Mouse (Mus musculus) adrenal gland, postnatal 4 days (tissue): ENCODE data around the gene Pdpr. TPM values are rescaled to one million over a fixed set of nuclear protein-coding genes. Genes with fewer than 3 reads are reported as not detected.
A peak's percentile ranks its signal among the peaks of the same experiment; 100 is the strongest.
"Not testable (repeated sequence)": the region's sequence is repeated elsewhere in the genome, so short reads cannot be mapped to it uniquely, and the experiment has no call there.

ENCODE experiments used
- DNase-seq, 2 experiments: peaks; one replicate each; pipeline ENCODE4 v3.0.0; 2021 to 2022; ENCODE audit warnings: low spot score in 2 of 2, mixed read lengths in 2 of 2
- total RNA-seq, 2 experiments: library from RNA; stranded (reverse); gene quantifications; 2 replicates each; pipeline ENCODE4 v1.2.3; 2021

Gene Pdpr
- total RNA-seq, 2 experiments from 2014 or later = 40.0 to 40.7 TPM

DNA sequence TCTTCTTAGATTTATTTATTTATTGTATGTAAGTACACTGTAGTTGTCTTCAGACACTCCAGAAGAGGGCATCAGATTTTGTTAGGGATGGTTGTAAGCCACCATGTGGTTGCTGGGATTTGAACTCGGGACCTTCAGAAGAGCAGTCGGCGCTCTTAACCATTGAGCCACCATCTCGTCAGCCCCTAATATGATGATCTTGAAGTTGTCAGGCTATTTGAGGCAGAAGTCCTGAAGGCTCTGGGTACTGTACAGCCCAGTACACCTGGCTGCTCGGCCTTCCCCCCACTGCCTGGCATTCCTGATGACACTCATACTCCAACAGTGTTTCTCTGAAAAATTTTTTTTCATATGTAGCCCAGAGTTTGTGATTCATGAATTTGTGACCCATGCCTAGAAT lies 10.5 kb upstream of the Pdpr start:
- DNase-seq = not testable (repeated sequence)

DNA sequence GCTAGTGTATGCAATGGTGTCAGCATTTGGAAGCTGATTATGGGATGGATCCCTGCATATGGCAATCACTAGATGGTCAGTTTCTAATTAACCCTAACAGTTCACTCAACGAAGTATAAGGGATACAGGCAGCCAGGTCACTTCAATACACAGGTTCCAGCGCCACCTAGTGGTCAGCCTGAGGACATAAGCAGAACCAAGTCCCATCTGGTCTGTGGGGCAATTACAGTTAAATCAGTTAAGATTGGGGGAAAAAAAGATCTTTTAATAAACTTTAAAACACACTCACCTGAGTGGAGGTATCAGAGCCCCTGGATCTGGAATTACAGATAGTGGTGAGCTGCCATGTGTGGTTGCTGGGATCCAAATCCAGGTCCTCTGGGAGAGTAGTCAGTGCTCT lies 4.3 kb upstream of the Pdpr start:
- DNase-seq = peak; percentile 29 to 51

DNA sequence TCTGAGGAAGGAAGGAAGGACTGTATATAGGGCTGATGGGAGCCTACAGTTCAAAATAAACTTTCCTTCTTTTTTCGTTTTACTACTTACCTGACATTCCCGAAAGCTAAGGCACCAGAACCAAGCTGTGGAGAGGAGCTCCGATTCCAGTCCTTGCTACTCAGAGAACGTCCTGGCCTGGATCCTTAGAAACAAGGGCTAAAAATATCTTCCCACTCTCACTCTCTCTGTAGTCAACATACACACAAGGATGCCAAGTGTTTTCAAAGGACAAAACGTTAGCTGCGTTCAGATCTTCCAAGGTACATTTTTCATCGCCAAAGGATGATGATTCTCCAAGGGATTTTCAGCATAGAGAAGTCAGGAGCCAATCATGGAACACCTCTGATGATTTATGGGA lies 2.7 kb upstream of the Pdpr start:
- DNase-seq = no peak

DNA sequence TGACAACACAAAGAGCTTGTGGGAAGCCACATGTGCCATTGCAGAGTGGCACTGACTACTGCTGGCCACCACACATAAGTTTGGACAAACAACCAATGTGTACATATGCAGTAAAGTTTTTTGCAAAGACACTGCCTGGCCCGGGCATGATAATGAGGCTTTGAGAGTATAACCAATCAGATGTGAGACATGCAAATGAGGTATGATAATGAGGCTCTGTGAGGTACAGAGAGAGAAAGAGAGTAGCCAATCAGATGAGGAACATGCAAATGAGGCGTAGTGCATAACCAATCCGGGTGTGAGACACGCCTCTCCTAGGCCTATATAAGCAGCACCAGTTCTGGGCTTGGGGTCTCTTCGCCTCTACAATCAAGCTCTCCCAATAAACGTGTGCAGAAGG lies 2.1 kb upstream of the Pdpr start, which contains the start of gene Clec18a:
Gene Clec18a, minus strand, starts transcription at position 101 of the 400 bp plus-strand sequence.
- DNase-seq = not testable (repeated sequence)

DNA sequence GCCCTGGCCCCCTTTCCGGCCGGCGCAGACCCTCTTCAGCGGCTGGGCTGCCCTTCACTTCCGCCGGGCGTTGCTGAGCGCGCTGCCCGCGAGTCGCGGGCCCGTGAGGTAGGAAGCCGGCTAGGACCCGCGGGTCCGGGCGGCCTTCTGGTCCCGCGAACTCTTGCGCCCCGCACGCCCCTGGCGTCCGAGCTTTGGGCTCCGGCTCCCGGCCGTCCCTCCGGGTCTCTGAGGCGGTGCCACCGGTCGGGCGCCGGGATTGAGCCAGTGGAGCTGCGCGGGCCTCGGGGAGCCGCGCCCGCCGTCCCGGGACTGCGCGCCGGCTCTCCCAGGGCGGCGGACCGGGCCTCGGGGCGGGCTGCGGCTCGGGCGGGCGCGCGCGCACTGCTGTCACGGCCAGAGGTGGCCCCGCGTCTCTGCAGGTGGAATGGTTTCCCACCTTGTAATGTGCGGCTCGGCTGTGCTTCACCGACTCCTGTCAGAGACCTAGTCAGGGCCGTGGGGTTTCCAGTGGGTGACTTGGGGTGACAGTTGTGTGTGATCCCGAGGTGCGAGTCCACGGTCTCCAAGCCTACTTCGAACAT lies 381 bp downstream of the Pdpr start:
- DNase-seq = peak in 1 of 2 experiments; percentile 8

DNA sequence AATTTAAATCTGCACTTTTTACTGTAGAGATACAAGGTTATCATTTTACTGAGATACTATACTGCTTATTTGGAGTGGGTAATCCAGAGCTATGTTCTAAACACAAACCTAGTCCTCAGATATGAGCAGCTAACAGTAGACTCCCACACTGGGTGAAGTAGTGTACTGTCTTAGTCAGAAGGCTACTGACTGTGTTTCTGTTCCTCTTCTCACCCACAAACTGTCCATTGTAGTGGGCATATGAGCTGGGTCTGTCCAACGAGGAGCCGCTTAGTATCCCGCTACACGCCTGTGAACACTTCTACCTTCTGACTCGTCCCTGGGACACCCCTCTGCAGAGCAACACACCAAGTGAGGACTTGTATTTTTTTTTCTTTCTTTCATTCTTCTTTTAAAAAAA lies 20.5 kb downstream of the Pdpr start:
- DNase-seq = no peak

DNA sequence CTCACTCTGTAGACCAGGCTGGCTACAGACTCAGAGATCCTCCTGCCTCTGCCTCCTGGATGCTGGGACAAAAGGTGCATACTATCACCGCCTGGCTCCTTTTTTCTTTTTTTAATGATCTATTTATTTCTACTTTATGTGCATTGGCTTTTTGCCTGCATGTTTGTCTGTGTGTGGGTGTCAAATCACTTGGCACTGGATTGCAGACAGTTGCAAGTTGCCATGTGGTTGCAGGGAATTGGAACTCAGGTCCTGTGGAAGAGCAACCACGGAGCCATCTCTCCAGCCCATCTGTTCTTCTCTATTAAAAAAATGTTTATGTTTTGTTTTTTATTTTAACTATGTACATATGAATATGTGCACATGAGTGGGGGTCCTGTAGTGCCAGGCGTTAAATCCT lies 25.1 kb downstream of the Pdpr start:
- no peak for DNase-seq

DNA sequence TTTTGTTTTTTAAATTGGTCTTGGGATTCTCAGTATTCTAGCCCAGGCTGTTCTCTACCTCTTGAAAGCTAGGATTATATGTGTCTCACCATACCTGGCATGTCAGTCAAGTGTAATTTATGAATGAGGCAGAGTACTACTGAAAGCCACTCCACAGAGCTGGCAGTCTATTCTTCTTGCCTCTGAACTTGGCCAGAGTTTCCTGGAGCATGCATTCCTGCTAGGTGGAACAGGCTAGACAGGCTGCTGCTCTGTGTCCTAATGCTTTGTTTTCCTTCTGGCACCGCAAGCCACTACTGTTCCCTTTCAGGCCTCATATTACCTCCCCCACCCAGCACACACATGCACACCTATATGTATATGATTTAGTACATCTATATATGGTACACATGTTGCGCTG lies 36.3 kb downstream of the Pdpr start:
- DNase-seq = no peak

DNA sequence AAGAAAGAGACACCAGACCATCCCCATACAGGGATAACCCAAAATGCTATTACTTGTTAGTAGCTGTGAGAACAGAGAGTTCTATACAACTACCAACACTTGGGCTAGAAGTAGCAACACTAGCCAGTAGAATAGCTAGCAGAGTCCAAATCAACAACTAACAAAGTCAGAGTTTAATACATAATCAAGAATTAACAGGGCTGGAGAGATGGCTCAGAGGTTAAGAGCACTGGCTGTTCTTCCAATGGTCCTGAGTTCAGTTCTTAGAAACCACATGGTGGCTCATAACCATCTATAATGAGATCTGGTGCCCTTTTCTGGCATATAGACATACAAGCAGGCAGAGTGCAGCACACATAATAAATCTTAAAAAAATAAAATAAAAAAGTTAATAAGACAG lies 48.1 kb downstream of the Pdpr start:
- DNase-seq = no peak

DNA sequence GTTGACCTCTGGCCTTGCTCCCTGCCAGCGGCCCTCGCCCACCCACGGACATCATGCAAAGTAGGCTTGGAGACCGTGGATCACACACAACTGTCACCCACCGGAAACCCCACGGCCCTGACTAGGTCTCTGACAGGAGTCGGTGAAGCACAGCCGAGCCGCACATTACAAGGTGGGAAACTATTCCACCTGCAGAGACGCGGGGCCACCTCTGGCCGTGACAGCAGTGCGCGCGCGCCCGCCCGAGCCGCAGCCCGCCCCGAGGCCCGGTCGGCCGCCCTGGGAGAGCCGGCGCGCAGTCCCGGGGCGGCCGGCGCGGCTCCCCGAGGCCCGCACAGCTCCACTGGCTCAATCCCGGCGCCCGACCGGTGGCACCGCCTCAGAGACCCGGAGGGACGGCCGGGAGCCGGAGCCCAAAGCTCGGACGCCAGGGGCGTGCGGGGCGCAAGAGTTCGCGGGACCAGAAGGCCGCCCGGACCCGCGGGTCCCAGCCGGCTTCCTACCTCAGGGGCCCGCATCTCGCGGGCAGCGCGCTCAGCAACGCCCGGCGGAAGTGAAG lies 50.5 kb downstream of the Pdpr start:
- not testable (repeated sequence) for DNase-seq

DNA sequence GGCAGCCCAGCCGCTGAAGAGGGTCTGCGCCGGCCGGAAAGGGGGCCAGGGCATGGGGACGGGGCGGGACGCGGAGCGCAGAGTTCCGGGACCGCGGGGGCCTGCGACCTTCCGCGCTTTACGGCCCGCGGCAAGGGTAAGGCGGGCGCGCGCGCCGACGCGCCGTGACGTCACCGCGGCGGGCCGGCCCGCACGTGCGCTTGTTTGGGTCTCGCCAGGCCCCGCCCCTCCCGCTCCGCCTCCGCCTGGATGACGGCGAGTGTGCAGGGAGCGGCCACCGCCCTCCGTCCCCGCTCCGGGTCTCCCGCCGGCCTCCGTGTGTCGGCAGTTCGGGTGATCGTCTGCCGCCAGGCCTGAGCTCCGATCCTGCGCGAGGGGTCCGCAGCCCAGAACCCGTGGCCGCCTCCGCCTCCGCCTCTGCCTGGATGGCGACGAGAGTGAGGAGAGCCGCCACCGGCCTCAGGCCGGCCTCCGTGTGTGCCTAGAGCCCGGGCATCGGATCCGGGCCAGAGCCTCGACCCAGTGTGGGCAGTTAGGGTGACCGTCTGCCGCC lies 51.1 kb downstream of the Pdpr start:
- peak; percentile 85 to 89 for DNase-seq

DNA sequence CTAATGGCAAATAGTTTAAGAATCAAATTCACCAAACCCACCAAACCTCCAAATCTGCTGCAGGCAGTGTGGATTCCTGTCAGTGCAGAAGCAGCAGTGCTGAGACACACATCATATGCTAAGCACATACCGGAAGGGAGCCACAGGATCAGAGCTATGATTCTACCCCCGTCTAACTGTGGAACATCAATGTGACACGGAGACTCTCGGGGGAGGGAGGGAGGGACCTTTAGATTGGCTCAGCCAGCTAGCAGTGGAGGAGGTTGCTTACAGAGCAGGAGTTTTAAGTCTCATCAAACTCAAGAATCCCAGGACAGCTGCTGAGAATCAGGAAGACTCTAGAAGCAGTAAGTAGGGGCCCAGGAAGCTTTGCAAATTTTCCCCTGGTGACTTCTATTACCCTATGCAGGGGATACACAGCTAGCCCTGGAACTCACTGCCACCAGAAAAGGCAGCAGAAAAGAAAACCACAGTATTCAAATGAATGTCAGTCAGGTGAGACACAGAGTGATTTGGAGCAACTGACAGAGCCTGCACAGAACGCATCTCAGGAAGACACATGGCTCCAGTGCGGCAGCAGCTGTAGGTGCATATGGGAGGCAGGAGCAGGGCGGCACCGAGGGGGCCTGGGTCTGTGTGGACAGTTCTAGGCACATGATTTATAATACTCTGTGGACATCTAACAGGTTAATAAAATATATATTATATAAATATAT lies 61.4 kb downstream of the Pdpr start:
- no peak for DNase-seq

DNA sequence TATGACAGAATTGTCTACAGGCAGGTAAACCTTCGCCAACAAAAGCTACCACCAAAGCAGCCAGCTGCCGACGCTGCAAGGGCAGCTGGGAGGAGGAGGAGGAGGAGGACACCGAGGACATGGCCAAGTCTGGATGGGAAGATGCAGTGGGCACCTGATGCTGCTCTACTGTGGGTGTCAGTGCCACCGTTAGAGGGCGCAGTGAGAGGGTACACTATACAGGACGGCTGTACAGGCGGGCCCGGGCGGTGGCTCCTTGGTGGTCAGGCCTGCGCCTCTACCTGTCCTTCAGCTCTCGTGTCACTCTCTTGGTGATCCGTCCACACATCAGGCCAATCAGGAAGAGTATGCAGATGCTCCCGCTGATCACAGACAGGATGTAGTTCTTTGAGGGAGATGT lies 63.2 kb downstream of the Pdpr start:
- DNase-seq = peak in 1 of 2 experiments; percentile 42

DNA sequence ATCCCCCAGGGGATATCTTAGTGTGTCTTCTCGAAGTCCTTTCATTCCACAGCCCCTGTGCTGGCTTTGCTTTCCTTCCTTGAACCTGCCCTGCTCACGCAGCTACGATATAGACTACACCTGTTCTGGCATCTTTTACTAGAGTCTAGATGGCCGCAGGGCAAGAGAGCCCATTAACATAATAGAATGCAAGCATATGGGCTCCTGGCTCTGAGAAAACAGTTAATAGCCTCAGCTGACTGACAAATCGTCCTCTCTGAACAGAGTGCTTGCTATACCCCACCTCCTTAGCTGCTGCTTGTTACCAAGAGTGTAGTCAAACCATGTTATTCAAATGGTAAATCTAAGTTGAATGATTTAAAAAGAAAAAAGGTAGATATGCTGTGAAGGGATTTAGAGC lies 77.2 kb downstream of the Pdpr start:
- DNase-seq = no peak

DNA sequence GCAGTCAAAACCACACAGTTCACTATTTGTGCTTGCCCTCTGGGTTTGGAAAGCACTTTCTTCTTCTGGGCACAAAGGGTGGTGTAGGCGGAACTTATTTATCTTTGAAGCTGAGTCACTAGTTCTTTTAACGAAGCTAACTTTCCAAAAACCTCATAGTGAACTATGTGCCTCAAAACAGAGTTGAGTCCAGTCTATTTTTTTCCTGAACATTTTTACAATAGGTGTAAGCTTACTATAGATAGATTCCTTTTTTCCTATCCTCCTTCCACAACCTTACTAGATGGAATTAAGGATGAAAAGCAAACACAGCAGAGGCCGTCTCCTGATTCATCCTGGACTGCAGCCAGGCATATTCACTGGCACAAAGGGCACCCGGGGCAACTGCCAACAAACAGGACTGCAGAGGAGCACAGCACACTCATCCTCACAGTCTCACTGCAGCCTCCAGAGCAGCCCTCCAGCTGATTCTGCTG lies 91.1 kb downstream of the Pdpr start:
- DNase-seq = peak; percentile 11 to 59

Other genes with a start within 250 kb of the Pdpr start
- 10 to 100 TPM; 59.7 to 64.1 TPM for gene Cog4, start 248.0 kb upstream of the Pdpr start, total RNA-seq
- gene Sf3b3, start 247.8 kb upstream of the Pdpr start, total RNA-seq = 100 to 1,000 TPM in 1 of 2 experiments, 10 to 100 TPM in 1; 93.3 to 108 TPM
- gene Fuk, start 192.1 kb upstream of the Pdpr start, total RNA-seq = 10 to 100 TPM in 1 of 2 experiments, 1 to 10 TPM in 1; 8.9 to 10.9 TPM
- gene St3gal2, start 174.7 kb upstream of the Pdpr start, total RNA-seq = 10 to 100 TPM; 26.8 to 30.5 TPM
- 10 to 100 TPM; 55.4 to 62.8 TPM for gene Ddx19a, start 96.8 kb upstream of the Pdpr start, total RNA-seq
- gene Ddx19b, start 62.9 kb upstream of the Pdpr start, total RNA-seq = 10 to 100 TPM; 16.6 to 17.6 TPM
- 100 to 1,000 TPM in 1 of 2 experiments, 10 to 100 TPM in 1; 87.5 to 104 TPM for gene Aars, start 61.5 kb upstream of the Pdpr start, total RNA-seq
- gene Exosc6, start 38.3 kb upstream of the Pdpr start, total RNA-seq = not detected
- 10 to 100 TPM in 1 of 2 experiments, under 1 TPM in 1; 0.23 to 15.9 TPM for gene Clec18a, start 2.2 kb upstream of the Pdpr start, total RNA-seq
- gene Glg1, start 164.6 kb downstream of the Pdpr start, total RNA-seq = 100 to 1,000 TPM; 127 to 138 TPM
- 10 to 100 TPM; 78.9 to 79.4 TPM for gene Rfwd3, start 205.6 kb downstream of the Pdpr start, total RNA-seq
- gene Mlkl, start 243.5 kb downstream of the Pdpr start, total RNA-seq = 10 to 100 TPM; 12.8 to 13.4 TPM